Mouse (Mus musculus) heart, postnatal 25 days (tissue): Measurements from ENCODE around the gene Ang. TPM values are rescaled to one million over a fixed set of nuclear protein-coding genes. Genes with fewer than 3 reads are reported as not detected.

ENCODE experiments used
- DNase-seq: peaks from one replicate; pipeline ENCODE4 v3.0.0; 2022; ENCODE audit warnings: low spot score
- intact Hi-C: fragments of 180-260 bp; cut with DNase I; formaldehyde crosslinking; loops from one replicate; pipeline ENCODE4 v1.15.1; 2025
- total RNA-seq, 2 experiments: library from RNA; stranded (reverse); gene quantifications; 2 replicates each; pipeline ENCODE4 v1.2.3; 2021

The Ang gene
- total RNA-seq = 1 to 10 TPM; 6.2 to 7.7 TPM

- peak; percentile 72 for DNase-seq
- intact Hi-C loops = loop anchor here (2.0 kb wide), 1 partner anchor 284 kb away; the partner anchor contains the start of genes Ccnb1ip1 and Parp2
Measured at GRCm38 (mm10) chr14:51090921-51091900, at the start of gene Ang, which contains the start of gene Rnase4. TSS of gene Ang (plus strand) at chr14:51091150. TSS of gene Rnase4 (plus strand) at chr14:51091077.

GRCm38 (mm10) chr14:51041769-51042168 lies 49.2 kb upstream of the Ang start, which contains the start of gene Rnase9:
TSS of gene Rnase9 (minus strand) at chr14:51041869.
- intact Hi-C loops = no loop called here
- no peak for DNase-seq

- intact Hi-C loops = no loop called here
- no peak for DNase-seq
Measured at GRCm38 (mm10) chr14:51047846-51048245, 43.1 kb upstream of the Ang start.

GRCm38 (mm10) chr14:51050063-51050462 lies 40.9 kb upstream of the Ang start, which contains the start of gene Rnase11:
TSS of gene Rnase11 (minus strand) at chr14:51050163.
- DNase-seq = no peak
- intact Hi-C loops = no loop called here

GRCm38 (mm10) chr14:51051941-51052340 lies 39.0 kb upstream of the Ang start:
- intact Hi-C loops = no loop called here
- DNase-seq = no peak

- no peak for DNase-seq
- intact Hi-C loops = no loop called here
Measured at GRCm38 (mm10) chr14:51053176-51053575, 37.8 kb upstream of the Ang start.

- DNase-seq = no peak
- intact Hi-C loops = no loop called here
Measured at GRCm38 (mm10) chr14:51054243-51055237, 36.4 kb upstream of the Ang start.

GRCm38 (mm10) chr14:51057401-51057831 lies 33.5 kb upstream of the Ang start, which contains the start of gene Rnase12:
TSS of gene Rnase12 (minus strand) at chr14:51057661.
- intact Hi-C loops = no loop called here
- DNase-seq = no peak

- intact Hi-C loops = loop anchor here (1.0 to 5.0 kb wide), 2 partner anchors 34 to 128 kb away; partner anchors contain the start of genes Pip4p1 and Pnp
- no peak for DNase-seq
Measured at GRCm38 (mm10) chr14:51060761-51061160, 30.2 kb upstream of the Ang start.

GRCm38 (mm10) chr14:51068956-51069355 lies 22.0 kb upstream of the Ang start:
- intact Hi-C loops = no loop called here
- DNase-seq = no peak

GRCm38 (mm10) chr14:51069617-51070016 lies 21.3 kb upstream of the Ang start:
- intact Hi-C loops = no loop called here
- DNase-seq = no peak

- intact Hi-C loops = no loop called here
- no peak for DNase-seq
Measured at GRCm38 (mm10) chr14:51074335-51074734, 16.6 kb upstream of the Ang start, which contains the start of gene Olfr750. TSS of gene Olfr750 (minus strand) at chr14:51074435.

- intact Hi-C loops = no loop called here
- DNase-seq = no peak
Measured at GRCm38 (mm10) chr14:51079180-51079579, 11.8 kb upstream of the Ang start.

- no peak for DNase-seq
- intact Hi-C loops = no loop called here
Measured at GRCm38 (mm10) chr14:51081035-51081434, 9.9 kb upstream of the Ang start.

- no peak for DNase-seq
- intact Hi-C loops = no loop called here
Measured at GRCm38 (mm10) chr14:51082599-51083581, 8.1 kb upstream of the Ang start.

- intact Hi-C loops = no loop called here
Measured at GRCm38 (mm10) chr14:51083805-51084204, 7.1 kb upstream of the Ang start.

GRCm38 (mm10) chr14:51085086-51085485 lies 5.9 kb upstream of the Ang start:
- DNase-seq = no peak
- intact Hi-C loops = loop anchor here (5.0 kb wide), 1 partner anchor 158 kb away; no protein-coding TSS in a partner anchor

More at GRCm38 (mm10) chr14:51083805-51084204, 7.1 kb upstream of the Ang start:
- DNase-seq = no peak

GRCm38 (mm10) chr14:51085911-51086310 lies 5.0 kb upstream of the Ang start:
- no peak for DNase-seq
- intact Hi-C loops = loop anchor here (5.0 kb wide), 1 partner anchor 159 kb away; no protein-coding TSS in a partner anchor
